Mouse (Mus musculus): ENCODE results near the gene Prnp.

- no peak for TF ChIP-seq CTCF (IDR thresholded peaks at IDR 0.05; ENCODE audit: borderline replicate concordance, insufficient read depth, low read length)
- no peak for TF ChIP-seq POLR2A (IDR thresholded peaks at IDR 0.05; ENCODE audit: low read depth, low read length)
Measured at GRCm38 (mm10) chr2:131953711-131954110, 44.0 kb downstream of the Prnp start.

Measured in embryonic fibroblast, embryonic 13.5 days (primary cell).